Mouse (Mus musculus) gastrocnemius, adult 18-20 months (tissue): ENCODE measurements around the gene Wdr77. TPM values are rescaled to one million over a fixed set of nuclear protein-coding genes. Genes with fewer than 3 reads are reported as not detected.

Experiments
- total RNA-seq, 2 experiments: library from RNA; stranded (reverse); gene quantifications; 2 replicates each; pipeline ENCODE4 v1.2.3; 2021

Gene Wdr77
- total RNA-seq, 2 experiments from 2014 or later, result 26.3 to 29.4 TPM

Other genes with a start within 250 kb of the Wdr77 start
- 10 to 100 TPM; 74.1 to 94.9 TPM for gene Rap1a, start 158.0 kb upstream of the Wdr77 start, total RNA-seq
- not detected for gene Adora3, start 88.5 kb upstream of the Wdr77 start, total RNA-seq
- not detected for gene Tmigd3, start 88.5 kb upstream of the Wdr77 start, total RNA-seq
- under 1 TPM; 0.07 to 0.34 TPM for gene I830077J02Rik, start 26.7 kb upstream of the Wdr77 start, total RNA-seq
- 100 to 1,000 TPM; 591 to 642 TPM for gene Atp5f1, start 730 bp downstream of the Wdr77 start, total RNA-seq
- gene Ovgp1, start 14.3 kb downstream of the Wdr77 start, total RNA-seq, result under 1 TPM; 0.68 to 0.85 TPM
- gene Pifo, start 55.3 kb downstream of the Wdr77 start, total RNA-seq, result not detected
- not detected for gene Chil5, start 73.4 kb downstream of the Wdr77 start, total RNA-seq
- gene Chia1, start 153.9 kb downstream of the Wdr77 start, total RNA-seq, result under 1 TPM; 0.14 to 0.36 TPM
- not detected for gene Chil3, start 208.2 kb downstream of the Wdr77 start, total RNA-seq